In genomic region chr9:40413601-40414000, GRCm38 (mm10) we compare ENCODE assay signal across 25 mouse cellular contexts.
DNase-seq lines count a peak whose midpoint lies in the region; ATAC-seq and TF ChIP-seq lines count a peak whose summit lies in the region.
"Had no signal": no experiment of that assay in that cellular context is flagged by ENCODE, and none has a peak within 500 bp of the region (broad histone marks: within the 10 kb centered on the region; RNA-seq: fewer than 3 reads in every experiment).

No protein-coding gene starts in this region.

- no peak overlapping the region for H3K4me3 ChIP-seq in lung, embryonic 15.5 days
- no peak overlapping the region for H3K4me3 ChIP-seq in lung, postnatal 0 days (ENCODE audit: low read depth, low read length)
- peak overlapping the region; percentile 96 for H3K4me3 ChIP-seq in E14TG2a.4 (replicated peaks; ENCODE audit: low read length)

- H3K27ac ChIP-seq in lung, embryonic 15.5 days: no peak overlapping the region
- no peak overlapping the region for H3K27ac ChIP-seq in lung, postnatal 0 days (ENCODE audit: low read length)
- H3K27ac ChIP-seq: forebrain, embryonic 13.5 days; heart, adult 2 months; heart, embryonic 13.5 days; hindbrain, embryonic 14.5 days; hindbrain, postnatal 0 days had no signal

- TF ChIP-seq EP300 in lung, postnatal 0 days (IDR thresholded peaks at IDR 0.05): no peak

- 73% methylated on average over 4 of the region's 4 CpGs for WGBS in lung, embryonic 15.5 days
- WGBS in lung, postnatal 0 days: 71% methylated on average over 4 of the region's 4 CpGs

- H3K4me2 ChIP-seq in lung, embryonic 15.5 days: no peak overlapping the region
- H3K4me2 ChIP-seq in lung, postnatal 0 days (replicated peaks; ENCODE audit: low read depth, low read length): no peak overlapping the region

- 0 out of 2 replicates have a peak, but pooled peaks have one; percentile 23 for ATAC-seq in lung, embryonic 15.5 days (ENCODE audit: borderline replicate concordance, extremely low read depth, low FRiP score, low TSS enrichment)
- ATAC-seq in lung, postnatal 0 days: no peak
- ATAC-seq: activated CD4-positive, CD25-positive, alpha-beta regulatory T cell, adult 4 months; inflammation-experienced regulatory T-cells, adult 6 months had no signal

- no peaks in the 10 kb centered on the region for H3K9me3 ChIP-seq in lung, embryonic 15.5 days
- no peaks in the 10 kb centered on the region for H3K9me3 ChIP-seq in lung, postnatal 0 days (ENCODE audit: low read length)
- H3K9me3 ChIP-seq in E14TG2a.4 (ENCODE audit: low read length): no peaks in the 10 kb centered on the region
- H3K9me3 ChIP-seq: forebrain, embryonic 10.5 days; forebrain, embryonic 13.5 days; heart, embryonic 10.5 days; heart, embryonic 13.5 days had no signal

- no peaks in the 10 kb centered on the region for H3K27me3 ChIP-seq in lung, embryonic 15.5 days
- H3K27me3 ChIP-seq in lung, postnatal 0 days (replicated peaks; ENCODE audit: insufficient read depth, low read length): no peaks in the 10 kb centered on the region
- no peaks in the 10 kb centered on the region for H3K27me3 ChIP-seq in E14TG2a.4 (ENCODE audit: insufficient read depth, low read length)
- H3K27me3 ChIP-seq: forebrain, embryonic 13.5 days; heart, embryonic 13.5 days; Patski had no signal

- H3K9ac ChIP-seq in lung, embryonic 15.5 days: no peak overlapping the region
- no peak overlapping the region for H3K9ac ChIP-seq in lung, postnatal 0 days (replicated peaks; ENCODE audit: low read depth)
- H3K9ac ChIP-seq: forebrain, embryonic 13.5 days; heart, embryonic 13.5 days had no signal

- no peak for DNase-seq in lung, postnatal 0 days (ENCODE audit: low spot score)
- DNase-seq in 416B (ENCODE audit: low read depth) (peak; percentile 38), MN1 (ENCODE audit: low spot score) (peak; percentile 50)
- no peak for DNase-seq in spleen, adult 18-20 months
- DNase-seq in embryo, embryonic 11 days: no peak
- DNase-seq in spleen, postnatal 10 days (ENCODE audit: low spot score in 2 of 2): no peak
- DNase-seq: adrenal gland, adult 8-10 months; adrenal gland, postnatal 36 days; cerebellum, adult 18-20 months; cerebellum, postnatal 25 days; gastrocnemius, postnatal 10 days; heart, adult 2 months; heart, postnatal 14 days; heart, postnatal 4 days had no signal

- no peak for TF ChIP-seq CTCF in lung, postnatal 0 days (IDR thresholded peaks at IDR 0.05)
- TF ChIP-seq CTCF in E14TG2a.4 (conservative IDR thresholded peaks at IDR 0.05; ENCODE audit: low read length): no peak

- 0 out of 2 replicates have a peak, but pooled peaks cover 2% of the 10 kb centered on the region for H3K4me1 ChIP-seq in lung, embryonic 15.5 days
- H3K4me1 ChIP-seq in lung, postnatal 0 days (ENCODE audit: insufficient read depth, low read depth, low read length): no peaks in the 10 kb centered on the region
- peaks cover 32% of the 10 kb centered on the region for H3K4me1 ChIP-seq in E14TG2a.4 (replicated peaks; ENCODE audit: low read depth, low read length)
- H3K4me1 ChIP-seq: forebrain, embryonic 13.5 days had no signal

- no peaks in the 10 kb centered on the region for H3K36me3 ChIP-seq in lung, embryonic 15.5 days
- H3K36me3 ChIP-seq in lung, postnatal 0 days (ENCODE audit: insufficient read depth, low read length): no peaks in the 10 kb centered on the region
- H3K36me3 ChIP-seq in E14TG2a.4 (ENCODE audit: insufficient read depth, low read length): 0 out of 2 replicates have a peak, but pooled peaks cover 15% of the 10 kb centered on the region
- H3K36me3 ChIP-seq: forebrain, embryonic 10.5 days; heart, embryonic 13.5 days had no signal

Comparison
In these comparisons a context has a peak if more than half of its experiments do, and no peak if none do; other contexts are left out.
1. DNase-seq: peak in 416B (single experiment) and MN1 (single experiment); none in lung, postnatal 0 days (single experiment), spleen, adult 18-20 months (0 of 2), embryo, embryonic 11 days (single experiment) and spleen, postnatal 10 days (0 of 2).